Mouse (Mus musculus) central nervous system, embryonic 18 days (tissue): ENCODE results near the gene Klk10. TPM values are rescaled to one million over a fixed set of nuclear protein-coding genes. Genes with fewer than 3 reads are reported as not detected.

Experiments
- polyA plus RNA-seq: library from polyadenylated mRNA; depleted of rRNA; stranded (reverse); fragments of >200 nt; gene quantifications from 2 replicates; pipeline ENCODE4 v1.2.3, GENCODE M21; 2012; rRNA removed

Gene Klk10
- 0.07 and 0.28 TPM in 2 replicates for polyA plus RNA-seq

DNA sequence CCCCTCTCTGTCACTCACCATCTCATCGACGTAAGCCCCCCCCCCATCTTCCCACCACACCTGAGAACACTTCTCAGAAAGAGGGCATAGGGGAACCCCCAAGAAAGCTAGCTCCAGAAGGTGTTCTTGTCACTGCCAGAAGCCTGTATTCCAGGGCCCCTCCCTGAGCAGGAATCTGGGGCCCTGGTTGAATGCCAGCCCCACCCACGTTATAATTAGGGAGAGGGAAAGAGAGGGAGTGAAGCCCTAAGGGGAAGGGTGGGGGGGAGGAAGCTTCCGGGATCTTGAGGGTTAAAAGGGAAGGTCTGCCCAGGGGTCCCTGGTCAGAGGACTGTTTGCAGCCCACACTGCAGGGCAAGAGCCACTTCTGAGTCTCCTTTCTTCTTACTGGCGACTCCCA, at the start of gene Klk10:
Gene Klk10 (plus strand): TSS at position 290 of the 400 bp plus-strand sequence.

GRCm38 (mm10) chr7:43768597-43768996, 12.2 kb upstream of the Klk10 start, which contains the start of gene Klk12:
Klk12 (plus strand) TSS chr7:43768897.

DNA sequence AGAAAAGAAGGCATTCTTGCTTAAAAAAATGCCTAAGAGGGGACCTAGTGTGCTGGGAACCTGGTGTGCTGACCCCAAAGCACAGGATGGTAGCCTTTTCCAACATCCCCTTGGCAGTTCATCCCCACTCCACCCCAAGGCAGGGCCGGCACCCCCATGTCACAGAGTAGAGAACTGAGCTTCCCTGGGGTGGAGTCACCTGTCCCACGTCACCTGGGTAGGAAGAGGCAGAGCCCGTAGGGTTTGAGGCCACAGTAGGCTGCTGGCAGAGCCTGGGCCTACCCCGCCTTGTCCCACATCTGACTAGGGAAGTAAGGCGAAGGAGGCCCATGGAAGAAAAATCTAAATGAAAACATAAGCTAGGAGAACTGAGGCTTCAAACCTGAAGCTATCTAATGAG, 6.5 kb upstream of the Klk10 start, which contains the start of gene Klk11:
Gene Klk11 (plus strand): TSS at position 241 of the 400 bp plus-strand sequence.

DNA sequence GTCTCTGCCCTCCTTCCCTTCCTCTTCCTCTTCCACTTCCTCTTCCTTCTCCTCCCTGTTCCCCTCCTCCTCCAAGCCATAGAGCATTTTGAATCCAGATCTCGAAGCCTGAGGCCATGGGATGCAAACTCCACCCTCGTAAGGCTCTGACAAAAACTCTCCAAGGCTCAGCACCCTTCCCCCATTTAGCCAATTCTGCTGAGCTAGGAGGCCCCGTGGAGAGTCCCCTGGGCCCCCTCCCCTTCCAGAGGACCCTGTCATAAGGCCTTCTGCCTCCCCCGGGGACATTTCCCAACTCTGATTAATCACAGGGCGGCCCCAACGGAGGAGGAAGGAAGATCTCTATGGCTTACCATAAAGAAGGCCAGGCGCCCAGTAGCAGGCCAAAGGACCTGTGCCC, 10.8 kb downstream of the Klk10 start, which contains the start of gene Klk9:
Gene Klk9 (plus strand): TSS at position 301 of the 400 bp plus-strand sequence.

GRCm38 (mm10) chr7:43797333-43797769, 16.5 kb downstream of the Klk10 start, which contains the start of gene Klk8:
Klk8 (plus strand) TSS chr7:43797577.

DNA sequence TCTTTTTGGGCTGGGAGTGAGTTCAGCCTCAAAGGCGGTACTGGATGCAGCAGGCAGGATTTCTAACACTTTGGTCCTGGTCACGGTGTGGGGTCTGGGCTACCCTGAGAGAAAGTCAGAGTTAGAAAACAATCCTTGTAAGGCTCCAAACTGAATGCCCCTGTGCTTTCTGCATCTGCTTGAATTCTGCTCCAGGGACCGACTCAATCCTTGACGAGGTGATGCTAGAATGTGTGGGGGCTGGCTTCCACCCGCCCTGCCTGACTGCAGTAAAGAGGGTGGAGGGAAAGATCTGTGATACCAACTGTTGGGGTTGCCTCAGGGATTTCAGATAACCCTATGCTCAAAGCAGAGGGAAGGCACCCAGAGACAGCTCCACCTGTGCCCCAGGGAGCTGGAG, 30.2 kb downstream of the Klk10 start, which contains the start of gene Klk7:
Gene Klk7 (plus strand): TSS at position 301 of the 400 bp plus-strand sequence.

DNA sequence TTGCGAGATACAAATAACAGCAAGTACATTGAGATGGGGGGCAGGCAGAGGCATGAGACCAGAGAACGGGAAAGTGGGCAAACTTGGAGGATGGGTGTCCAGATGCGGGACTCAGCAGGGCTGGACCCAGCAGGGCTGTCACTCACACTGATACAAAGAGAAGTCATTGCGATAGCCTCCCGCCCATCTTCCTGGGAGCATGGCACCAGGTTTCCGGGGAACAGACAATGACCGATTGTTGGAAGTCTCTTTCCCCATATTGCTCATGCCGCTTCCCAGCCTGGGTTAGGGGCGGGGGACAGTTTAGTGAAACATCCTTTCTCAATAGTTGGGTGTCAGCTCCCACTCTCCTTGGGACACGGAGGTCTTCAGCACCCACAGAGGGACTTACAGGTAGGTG, 43.4 kb downstream of the Klk10 start, which contains the start of gene Klk6:
Gene Klk6 (plus strand): TSS at position 301 of the 400 bp plus-strand sequence.

Other genes with a start within 250 kb of the Klk10 start
- 0.93 and 1.6 TPM in 2 replicates for gene Cd33, start 236.6 kb upstream of the Klk10 start, polyA plus RNA-seq
- gene Zfp658, start 218.8 kb upstream of the Klk10 start, polyA plus RNA-seq: 13.1 and 13.3 TPM in 2 replicates
- gene Zfp719, start 201.4 kb upstream of the Klk10 start, polyA plus RNA-seq: 8.7 and 9.2 TPM in 2 replicates
- gene Zfp819, start 173.9 kb upstream of the Klk10 start, polyA plus RNA-seq: 0.27 and 0.33 TPM in 2 replicates
- gene Ceacam18, start 146.3 kb upstream of the Klk10 start, polyA plus RNA-seq: 0.03 and 0.08 TPM in 2 replicates
- 0.16 and 0.19 TPM in 2 replicates for gene Siglece, start 120.9 kb upstream of the Klk10 start, polyA plus RNA-seq
- gene Ctu1, start 109.0 kb upstream of the Klk10 start, polyA plus RNA-seq: 26.2 and 27.5 TPM in 2 replicates
- 0.08 TPM in 1 of 2 replicates, not detected in the other for gene Klk14, start 90.6 kb upstream of the Klk10 start, polyA plus RNA-seq
- 0.07 and 0.16 TPM in 2 replicates for gene Klk13, start 68.5 kb upstream of the Klk10 start, polyA plus RNA-seq
- gene Klk12, start 12.1 kb upstream of the Klk10 start, polyA plus RNA-seq: not detected in 2 replicates
- gene Klk11, start 6.4 kb upstream of the Klk10 start, polyA plus RNA-seq: 0.73 TPM in 1 of 2 replicates, not detected in the other
- not detected in 2 replicates for gene Klk9, start 10.9 kb downstream of the Klk10 start, polyA plus RNA-seq
- gene Klk8, start 16.5 kb downstream of the Klk10 start, polyA plus RNA-seq: 10.5 and 12.3 TPM in 2 replicates
- 0.21 and 0.25 TPM in 2 replicates for gene Klk7, start 30.3 kb downstream of the Klk10 start, polyA plus RNA-seq
- not detected in 2 replicates for gene Klk6, start 43.5 kb downstream of the Klk10 start, polyA plus RNA-seq
- gene Klk5, start 60.9 kb downstream of the Klk10 start, polyA plus RNA-seq: not detected in 2 replicates
- gene Klk4, start 100.1 kb downstream of the Klk10 start, polyA plus RNA-seq: 0.18 and 0.59 TPM in 2 replicates
- not detected in 2 replicates for gene Klk15, start 152.7 kb downstream of the Klk10 start, polyA plus RNA-seq
- not detected in 2 replicates for gene Klk1b8, start 169.6 kb downstream of the Klk10 start, polyA plus RNA-seq
- not detected in 2 replicates for gene Klk1b1, start 185.7 kb downstream of the Klk10 start, polyA plus RNA-seq
- gene Klk1b9, start 195.0 kb downstream of the Klk10 start, polyA plus RNA-seq: not detected in 2 replicates
- gene Klk1b11, start 214.8 kb downstream of the Klk10 start, polyA plus RNA-seq: not detected in 2 replicates
- 0.08 TPM in 1 of 2 replicates, not detected in the other for gene Klk1b26, start 231.1 kb downstream of the Klk10 start, polyA plus RNA-seq